Comparison of ENCODE assay signal across 7 mouse cellular contexts in the genomic region with DNA sequence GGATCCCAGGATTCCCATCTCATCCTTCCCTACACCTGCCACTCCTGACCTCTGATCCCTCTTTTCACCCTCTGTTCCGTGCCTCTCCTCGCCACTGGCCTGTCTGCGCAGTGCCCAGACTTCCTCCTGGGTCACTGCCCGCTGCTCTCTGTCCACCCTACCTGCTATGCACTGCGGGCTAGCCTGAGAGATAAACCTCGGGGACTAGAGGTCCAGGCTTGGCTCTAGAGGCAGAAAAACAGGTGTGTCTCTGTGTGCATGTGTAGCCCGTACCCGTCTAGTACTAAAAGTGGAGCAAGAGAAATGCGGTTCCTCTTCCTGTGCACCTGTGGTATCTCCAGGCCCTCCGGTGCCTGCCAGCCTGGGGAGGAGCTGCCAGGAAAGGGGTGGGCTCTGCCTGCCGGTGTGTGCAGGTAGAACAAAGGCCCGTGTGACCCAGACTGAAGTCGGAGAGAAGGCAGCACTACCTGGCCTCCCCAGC. TPM values are rescaled to one million over a fixed set of nuclear protein-coding genes. Genes with fewer than 3 reads are reported as not detected.
DNase-seq lines count a peak whose midpoint lies in the region; ATAC-seq and TF ChIP-seq lines count a peak whose summit lies in the region.

No protein-coding gene starts in this region.

- peaks cover 54% of the 10 kb centered on the region for H3K4me1 ChIP-seq in embryonic facial prominence, embryonic 14.5 days (ENCODE audit: control insufficient read depth, insufficient read depth, low read length)
- H3K4me1 ChIP-seq in intestine, embryonic 14.5 days (replicated peaks; ENCODE audit: control insufficient read depth, insufficient read depth, low read length): peaks cover 47% of the 10 kb centered on the region
- peaks cover 82% of the 10 kb centered on the region for H3K4me1 ChIP-seq in liver, embryonic 15.5 days (replicated peaks)
- peaks cover 41% of the 10 kb centered on the region for H3K4me1 ChIP-seq in olfactory bulb, adult 2 months (ENCODE audit: control insufficient read depth, insufficient read depth, low read length)

- no peaks in the 10 kb centered on the region for H3K9me3 ChIP-seq in embryonic facial prominence, embryonic 14.5 days (ENCODE audit: control insufficient read depth, low read length)
- no peaks in the 10 kb centered on the region for H3K9me3 ChIP-seq in intestine, embryonic 14.5 days (ENCODE audit: control insufficient read depth, low read length)
- no peaks in the 10 kb centered on the region for H3K9me3 ChIP-seq in liver, embryonic 15.5 days (replicated peaks)

- TF ChIP-seq POLR2A in olfactory bulb, adult 2 months (IDR thresholded peaks at IDR 0.05; ENCODE audit: insufficient read depth, low read depth, low read length): no peak

- H3K4me2 ChIP-seq in embryonic facial prominence, embryonic 14.5 days (ENCODE audit: low read depth, low read length): peak overlapping the region; percentile 97
- peak overlapping the region; percentile 96 for H3K4me2 ChIP-seq in intestine, embryonic 14.5 days (ENCODE audit: low read length)
- peak overlapping the region; percentile 89 for H3K4me2 ChIP-seq in liver, embryonic 15.5 days

- H3K36me3 ChIP-seq in embryonic facial prominence, embryonic 14.5 days (ENCODE audit: control insufficient read depth, insufficient read depth, low read length): 0 out of 2 replicates have a peak, but pooled peaks cover 4% of the 10 kb centered on the region
- no peaks in the 10 kb centered on the region; the same call in 1 of the 2 replicates for H3K36me3 ChIP-seq in intestine, embryonic 14.5 days (ENCODE audit: control insufficient read depth, insufficient read depth, low read length)
- peaks cover 45% of the 10 kb centered on the region for H3K36me3 ChIP-seq in liver, embryonic 15.5 days (replicated peaks)

- H3K27me3 ChIP-seq in embryonic facial prominence, embryonic 14.5 days (replicated peaks; ENCODE audit: control insufficient read depth, insufficient read depth, low read length): no peaks in the 10 kb centered on the region
- no peaks in the 10 kb centered on the region for H3K27me3 ChIP-seq in intestine, embryonic 14.5 days (replicated peaks; ENCODE audit: control insufficient read depth, insufficient read depth, low read length)
- H3K27me3 ChIP-seq in liver, embryonic 15.5 days: no peaks in the 10 kb centered on the region

- DNase-seq in B cell, adult 2 months: peak; percentile 51 to 53
- peak; percentile 56 for DNase-seq in CD4-positive, CD25-positive, alpha-beta regulatory T cell, adult 2 months (ENCODE audit: low read depth, low spot score)
- peak; percentile 48 for DNase-seq in embryonic facial prominence, embryonic 14.5 days (ENCODE audit: low spot score)
- DNase-seq in intestine, embryonic 14.5 days (ENCODE audit: low spot score): peak; percentile 73
- DNase-seq in Muller cell, postnatal 12 days (ENCODE audit: inconsistent ontology term): no peak

- TF ChIP-seq CTCF in olfactory bulb, adult 2 months (IDR thresholded peaks at IDR 0.05; ENCODE audit: insufficient read depth, low read depth, low read length): no peak

- 2% methylated on average over 13 of the region's 13 CpGs for WGBS in embryonic facial prominence, embryonic 14.5 days
- WGBS in intestine, embryonic 14.5 days: 4% methylated on average over 13 of the region's 13 CpGs
- under 1% methylated on average over 13 of the region's 13 CpGs for WGBS in liver, embryonic 15.5 days (ENCODE audit: insufficient replicate concordance)
- 6% methylated on average over 13 of the region's 13 CpGs for WGBS in olfactory bulb, adult 2 months

- peak overlapping the region; percentile 89 for H3K4me3 ChIP-seq in embryonic facial prominence, embryonic 14.5 days (ENCODE audit: low read depth, low read length)
- peak overlapping the region; percentile 77 for H3K4me3 ChIP-seq in intestine, embryonic 14.5 days (ENCODE audit: low read depth, low read length)
- H3K4me3 ChIP-seq in liver, embryonic 15.5 days (replicated peaks): peak overlapping the region; percentile 92
- H3K4me3 ChIP-seq in olfactory bulb, adult 2 months (ENCODE audit: insufficient read depth, low read depth, low read length): peak overlapping the region; percentile 80

- no peak overlapping the region for H3K27ac ChIP-seq in embryonic facial prominence, embryonic 14.5 days (replicated peaks; ENCODE audit: low read depth, low read length)
- peak overlapping the region; percentile 64 for H3K27ac ChIP-seq in intestine, embryonic 14.5 days (ENCODE audit: low read depth)
- H3K27ac ChIP-seq in liver, embryonic 15.5 days (replicated peaks): peak overlapping the region; percentile 86
- H3K27ac ChIP-seq in olfactory bulb, adult 2 months (ENCODE audit: insufficient read depth, low read depth, low read length): no peak overlapping the region

- ATAC-seq in embryonic facial prominence, embryonic 14.5 days (ENCODE audit: low read depth): no peak
- ATAC-seq in intestine, embryonic 14.5 days (replicated peaks; ENCODE audit: low FRiP score, low TSS enrichment, low read depth): 0 out of 2 replicates have a peak, but pooled peaks have one; percentile 12
- ATAC-seq in liver, embryonic 15.5 days (ENCODE audit: insufficient read depth): 0 out of 2 replicates have a peak, but pooled peaks have one; percentile 4

- H3K9ac ChIP-seq in embryonic facial prominence, embryonic 14.5 days (ENCODE audit: low read depth, low read length): peak overlapping the region; percentile 82
- H3K9ac ChIP-seq in intestine, embryonic 14.5 days (ENCODE audit: low read length): peak overlapping the region; percentile 69
- peak overlapping the region; percentile 96 for H3K9ac ChIP-seq in liver, embryonic 15.5 days

RNA-seq across cellular contexts. Expression of gene Hs6st1, which starts 1.1 kb away (rescaled TPM):
- polyA plus RNA-seq in embryonic facial prominence, embryonic 14.5 days (2014; fragmentation: Nextera tagmentation; extraction: Ambion mirVana): 10.1 and 11.5 TPM in 2 replicates
- 8.3 and 8.5 TPM in 2 replicates for polyA plus RNA-seq in intestine, embryonic 14.5 days (2014; fragmentation: Nextera tagmentation; extraction: Ambion mirVana)
- polyA plus RNA-seq in liver, embryonic 15.5 days (2015; fragmentation: Nextera tagmentation; extraction: Ambion mirVana): 13.2 and 17.4 TPM in 2 replicates
- polyA plus RNA-seq in olfactory bulb, adult 2 months (2012; ENCODE audit: insufficient read depth, insufficient read length, low replicate concordance, missing spikeins): not detected in 2 replicates

Comparison
In these comparisons a context has a peak if more than half of its experiments do, and no peak if none do; other contexts are left out.
1. H3K27ac ChIP-seq: peak in intestine, embryonic 14.5 days (single experiment) and liver, embryonic 15.5 days (single experiment); none in embryonic facial prominence, embryonic 14.5 days (single experiment) and olfactory bulb, adult 2 months (single experiment).
2. Peak in every context shown above with its lines, with median percentiles within 50 percentile points of each other: H3K4me2 ChIP-seq, H3K4me3 ChIP-seq and H3K9ac ChIP-seq.